Mouse (Mus musculus) lung, embryonic 16.5 days (tissue): ENCODE data around the gene Asic1. TPM values are rescaled to one million over a fixed set of nuclear protein-coding genes. Genes with fewer than 3 reads are reported as not detected.

Experiments
- ATAC-seq: fragments of 200-750 bp; cut with Nextera tagmentation; 2 replicates; pipeline ENCODE4 v1.8.0; 2017; ENCODE audit warnings: low read depth, mild to moderate bottlenecking, moderate library complexity
- H3K27ac ChIP-seq: fragments of 300-500 bp; sonication (generic); 2 replicates; pipeline ENCODE4 v1.5.1; 2014; ENCODE audit warnings: mild to moderate bottlenecking, control low read depth, low read length
- H3K27me3 ChIP-seq: fragments of 300-500 bp; sonication (generic); 2 replicates; pipeline ENCODE4 v1.6.1; 2014; ENCODE audit warnings: low read depth, low read length, mixed read lengths; ENCODE audit not compliant: control insufficient read depth, insufficient read depth
- H3K36me3 ChIP-seq: fragments of 300-500 bp; sonication (generic); 2 replicates; pipeline ENCODE4 v1.6.1; 2014; ENCODE audit warnings: low read length; ENCODE audit not compliant: control insufficient read depth, insufficient read depth
- H3K4me1 ChIP-seq: fragments of 300-500 bp; sonication (generic); replicated peaks from 2 replicates; pipeline ENCODE4 v1.6.1; 2014; ENCODE audit warnings: low read length, mixed read lengths; ENCODE audit not compliant: control insufficient read depth, insufficient read depth
- H3K4me2 ChIP-seq: fragments of 300-500 bp; sonication (generic); 2 replicates; pipeline ENCODE4 v1.6.1; 2014; ENCODE audit warnings: low read depth, low read length, control low read depth
- H3K4me3 ChIP-seq: fragments of 300-500 bp; sonication (generic); 2 replicates; pipeline ENCODE4 v1.5.1; 2014; ENCODE audit warnings: mild to moderate bottlenecking, low read length, control low read depth
- H3K9ac ChIP-seq: fragments of 300-500 bp; sonication (generic); 2 replicates; pipeline ENCODE4 v1.6.1; 2014; ENCODE audit warnings: low read length, control low read depth
- H3K9me3 ChIP-seq: fragments of 300-500 bp; sonication (generic); 2 replicates; pipeline ENCODE4 v1.6.1; 2016; ENCODE audit warnings: low read length; ENCODE audit not compliant: control insufficient read depth
- WGBS: fragments of 180-500 bp; shearing (Covaris S2); extraction: QIAGEN DNeasy Blood & Tissue Kit; methylation state at CpG from one replicate; pipeline ENCODE4 v1.1.7; 2014; 5-methylcytosine and 5-hydroxymethylcytosine counted together
- polyA plus RNA-seq: library from polyadenylated mRNA; unstranded; fragments of >200 nt; fragmentation: Nextera tagmentation; extraction: Ambion mirVana; gene quantifications from 2 replicates; pipeline ENCODE4 v1.2.1, GENCODE M21; 2015

Asic1 gene
- polyA plus RNA-seq, 1 experiment from 2014 or later: 1.6 TPM

DNA sequence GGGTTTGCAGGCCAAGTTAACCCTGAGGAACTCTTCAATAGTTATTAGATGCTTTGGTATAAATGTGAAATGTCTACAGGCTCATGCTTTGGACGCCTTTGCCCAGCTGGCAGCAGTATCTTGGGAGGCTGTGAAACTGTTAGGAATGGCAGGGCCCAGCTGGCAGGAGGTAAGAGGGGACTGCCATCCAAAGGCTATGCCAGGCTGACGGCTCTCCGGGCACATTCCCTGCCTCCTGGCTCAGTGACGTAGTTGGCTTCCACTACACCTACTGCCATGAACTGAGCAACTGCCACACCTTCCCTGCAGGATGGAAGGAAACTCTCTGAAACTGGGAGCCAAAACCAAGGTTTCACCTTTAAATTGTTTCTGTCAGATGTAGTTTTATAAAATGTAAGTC is 70.1 kb downstream of the Asic1 start:
- H3K4me3 ChIP-seq: no peak overlapping the region
- H3K4me1 ChIP-seq: no peaks in the 10 kb centered on the region
- H3K27me3 ChIP-seq: no peaks in the 10 kb centered on the region
- H3K9me3 ChIP-seq: no peaks in the 10 kb centered on the region
- H3K4me2 ChIP-seq: no peak overlapping the region
- no peak for ATAC-seq
- no peak overlapping the region for H3K27ac ChIP-seq
- no peak overlapping the region for H3K9ac ChIP-seq
- WGBS: 98% methylated on average over 4 of the region's 4 CpGs
- peaks cover 27% of the 10 kb centered on the region for H3K36me3 ChIP-seq

Other genes with a start within 250 kb of the Asic1 start
- 7.5 and 9.5 TPM in 2 replicates for gene Nckap5l, start 212.6 kb upstream of the Asic1 start, polyA plus RNA-seq
- 13.4 and 13.7 TPM in 2 replicates for gene Bcdin3d, start 195.6 kb upstream of the Asic1 start, polyA plus RNA-seq
- gene Faim2, start 142.2 kb upstream of the Asic1 start, polyA plus RNA-seq: 0.93 and 0.94 TPM in 2 replicates
- gene Aqp2, start 91.3 kb upstream of the Asic1 start, polyA plus RNA-seq: not detected in 2 replicates
- 1.8 and 3.2 TPM in 2 replicates for gene Aqp5, start 79.6 kb upstream of the Asic1 start, polyA plus RNA-seq
- not detected in 2 replicates for gene Aqp6, start 69.0 kb upstream of the Asic1 start, polyA plus RNA-seq
- gene Racgap1, start 18.7 kb upstream of the Asic1 start, polyA plus RNA-seq: 165 and 178 TPM in 2 replicates
- gene Smarcd1, start 31.8 kb downstream of the Asic1 start, polyA plus RNA-seq: 31.1 and 34.5 TPM in 2 replicates
- not detected in 2 replicates for gene Gm17349, start 35.1 kb downstream of the Asic1 start, polyA plus RNA-seq
- gene Gpd1, start 47.1 kb downstream of the Asic1 start, polyA plus RNA-seq: 3.3 and 3.7 TPM in 2 replicates
- gene Cox14, start 55.2 kb downstream of the Asic1 start, polyA plus RNA-seq: 148 and 164 TPM in 2 replicates
- gene Cers5, start 102.5 kb downstream of the Asic1 start, polyA plus RNA-seq: 73.3 and 74.4 TPM in 2 replicates
- 44.9 and 47.0 TPM in 2 replicates for gene Lima1, start 205.1 kb downstream of the Asic1 start, polyA plus RNA-seq